Mouse (Mus musculus): ENCODE results near the gene Chmp3.
A peak's percentile ranks its signal among the peaks of the same experiment; 100 is the strongest.

Chmp3 gene

GRCm38 (mm10) chr6:71608994-71609393 is 65.4 kb downstream of the Chmp3 start:
- no peak for DNase-seq (ENCODE audit: low spot score in 2 of 2)

- no peak for DNase-seq (ENCODE audit: low spot score in 2 of 2)
These were observed 66.4 kb downstream of the Chmp3 start for GRCm38 (mm10) chr6:71609968-71610367.

GRCm38 (mm10) chr6:71613225-71613624 is 69.6 kb downstream of the Chmp3 start:
- no peak for DNase-seq (ENCODE audit: low spot score in 2 of 2)

- no peak for DNase-seq (ENCODE audit: low spot score in 2 of 2)
These were observed 73.4 kb downstream of the Chmp3 start for GRCm38 (mm10) chr6:71616959-71617358.

GRCm38 (mm10) chr6:71621551-71621950 is 78.0 kb downstream of the Chmp3 start:
- DNase-seq (ENCODE audit: low spot score in 2 of 2): no peak

GRCm38 (mm10) chr6:71621981-71622380 is 78.4 kb downstream of the Chmp3 start:
- DNase-seq (ENCODE audit: low spot score in 2 of 2): no peak

GRCm38 (mm10) chr6:71624723-71625122 is 81.1 kb downstream of the Chmp3 start:
- DNase-seq (ENCODE audit: low spot score in 2 of 2): no peak

GRCm38 (mm10) chr6:71625984-71626383 is 82.4 kb downstream of the Chmp3 start:
- DNase-seq (ENCODE audit: low spot score in 2 of 2): no peak

- DNase-seq (ENCODE audit: low spot score in 2 of 2): no peak
These were observed 83.7 kb downstream of the Chmp3 start for GRCm38 (mm10) chr6:71627325-71627724.

GRCm38 (mm10) chr6:71631196-71631595 is 87.6 kb downstream of the Chmp3 start:
- no peak for DNase-seq (ENCODE audit: low spot score in 2 of 2)

- peak; percentile 24 to 37 for DNase-seq (ENCODE audit: low spot score in 2 of 2)
These were observed 88.3 kb downstream of the Chmp3 start for GRCm38 (mm10) chr6:71631706-71632461.

Measured in spleen, postnatal 14 days (tissue).